Mouse (Mus musculus): ENCODE measurements around the gene Kif27. TPM values are rescaled to one million over a fixed set of nuclear protein-coding genes. Genes with fewer than 3 reads are reported as not detected.
A peak's percentile ranks its signal among the peaks of the same experiment; 100 is the strongest.

The Kif27 gene
- polyA plus RNA-seq, 2 experiments, result 0.05 to 0.07 TPM

- DNase-seq (ENCODE audit: low read depth in 3 of 3, low spot score in 3 of 3) (no peak), ATAC-seq (ENCODE audit: insufficient read depth) (no peak)
- Histone ChIP-seq H3K9ac (replicated peaks) (no peak overlapping the region), H3K4me2 (ENCODE audit: low read depth) (no peak overlapping the region), H3K4me1 (replicated peaks; ENCODE audit: control insufficient read depth in 2 of 2, insufficient read depth in 2 of 2, low read length in 1 of 2) (no peaks in the 10 kb centered on the region), H3K27me3 (ENCODE audit: control insufficient read depth, insufficient read depth, low read length) (no peaks in the 10 kb centered on the region), H3K36me3 (replicated peaks; ENCODE audit: control insufficient read depth, insufficient read depth, low read depth) (no peaks in the 10 kb centered on the region), H3K27ac (no peak overlapping the region), H3K9me3 (ENCODE audit: control insufficient read depth, low read length) (no peaks in the 10 kb centered on the region), H3K4me3 (ENCODE audit: insufficient read depth in 1 of 2, low read depth in 2 of 2, low read length in 2 of 2) (no peak overlapping the region)
- 62% methylated on average over 12 of the region's 12 CpGs for WGBS (ENCODE audit: insufficient replicate concordance)
- TF ChIP-seq EP300 (IDR thresholded peaks at IDR 0.05; ENCODE audit: low read depth) (no peak), CTCF (IDR thresholded peaks at IDR 0.05; ENCODE audit: low read depth) (no peak)
Measured at GRCm38 (mm10) chr13:58337456-58337855, 21.5 kb downstream of the Kif27 start.

- ATAC-seq (ENCODE audit: insufficient read depth), result no peak
- no peaks in the 10 kb centered on the region for H3K9me3 ChIP-seq (ENCODE audit: control insufficient read depth, low read length)
- TF ChIP-seq CTCF (IDR thresholded peaks at IDR 0.05; ENCODE audit: low read depth), result no peak
- TF ChIP-seq EP300 (IDR thresholded peaks at IDR 0.05; ENCODE audit: low read depth), result no peak
- H3K27ac ChIP-seq, result no peak overlapping the region
- H3K27me3 ChIP-seq (ENCODE audit: control insufficient read depth, insufficient read depth, low read length), result no peaks in the 10 kb centered on the region
- no peak overlapping the region for H3K4me3 ChIP-seq (ENCODE audit: insufficient read depth in 1 of 2, low read depth in 2 of 2, low read length in 2 of 2)
- no peak for DNase-seq (ENCODE audit: low read depth in 3 of 3, low spot score in 3 of 3)
- H3K4me2 ChIP-seq (ENCODE audit: low read depth), result no peak overlapping the region
- WGBS (ENCODE audit: insufficient replicate concordance), result 87% methylated on average over 5 of the region's 5 CpGs
- H3K9ac ChIP-seq (replicated peaks), result no peak overlapping the region
- H3K36me3 ChIP-seq (replicated peaks; ENCODE audit: control insufficient read depth, insufficient read depth, low read depth), result no peaks in the 10 kb centered on the region
- no peaks in the 10 kb centered on the region for H3K4me1 ChIP-seq (replicated peaks; ENCODE audit: control insufficient read depth in 2 of 2, insufficient read depth in 2 of 2, low read length in 1 of 2)
Measured at GRCm38 (mm10) chr13:58334116-58334515, 24.8 kb downstream of the Kif27 start.

- 44% methylated on average over 2 of the region's 2 CpGs for WGBS (ENCODE audit: insufficient replicate concordance)
Measured at GRCm38 (mm10) chr13:58317768-58318167, 41.2 kb downstream of the Kif27 start.

GRCm38 (mm10) chr13:58314991-58315390 is 43.9 kb downstream of the Kif27 start:
- Histone ChIP-seq H3K27me3 (ENCODE audit: control insufficient read depth, insufficient read depth, low read length) (no peaks in the 10 kb centered on the region), H3K4me1 (replicated peaks; ENCODE audit: control insufficient read depth in 2 of 2, insufficient read depth in 2 of 2, low read length in 1 of 2) (no peaks in the 10 kb centered on the region), H3K9me3 (ENCODE audit: control insufficient read depth, low read length) (no peaks in the 10 kb centered on the region), H3K4me2 (ENCODE audit: low read depth) (no peak overlapping the region), H3K36me3 (replicated peaks; ENCODE audit: control insufficient read depth, insufficient read depth, low read depth) (no peaks in the 10 kb centered on the region), H3K4me3 (ENCODE audit: insufficient read depth in 1 of 2, low read depth in 2 of 2, low read length in 2 of 2) (no peak overlapping the region), H3K27ac (no peak overlapping the region), H3K9ac (replicated peaks) (no peak overlapping the region)
- 26% methylated on average over 6 of the region's 6 CpGs for WGBS (ENCODE audit: insufficient replicate concordance)
- DNase-seq (ENCODE audit: low read depth in 3 of 3, low spot score in 3 of 3) (no peak), ATAC-seq (ENCODE audit: insufficient read depth) (peak; percentile 56; the same call in 1 of the 2 replicates)
- TF ChIP-seq CTCF (IDR thresholded peaks at IDR 0.05; ENCODE audit: low read depth) (peak; percentile 34; the same call in 1 of the 2 replicates), EP300 (IDR thresholded peaks at IDR 0.05; ENCODE audit: low read depth) (peak; percentile 71)

More at GRCm38 (mm10) chr13:58317768-58318167, 41.2 kb downstream of the Kif27 start:
- no peak for TF ChIP-seq EP300 (IDR thresholded peaks at IDR 0.05; ENCODE audit: low read depth)
- no peak for TF ChIP-seq CTCF (IDR thresholded peaks at IDR 0.05; ENCODE audit: low read depth)
- H3K4me2 ChIP-seq (ENCODE audit: low read depth), result no peak overlapping the region
- no peaks in the 10 kb centered on the region for H3K27me3 ChIP-seq (ENCODE audit: control insufficient read depth, insufficient read depth, low read length)
- no peaks in the 10 kb centered on the region for H3K4me1 ChIP-seq (replicated peaks; ENCODE audit: control insufficient read depth in 2 of 2, insufficient read depth in 2 of 2, low read length in 1 of 2)
- no peaks in the 10 kb centered on the region for H3K9me3 ChIP-seq (ENCODE audit: control insufficient read depth, low read length)
- ATAC-seq (ENCODE audit: insufficient read depth) (no peak), DNase-seq (ENCODE audit: low read depth in 3 of 3, low spot score in 3 of 3) (no peak)
- no peak overlapping the region for H3K27ac ChIP-seq
- H3K36me3 ChIP-seq (replicated peaks; ENCODE audit: control insufficient read depth, insufficient read depth, low read depth), result no peaks in the 10 kb centered on the region
- H3K4me3 ChIP-seq (ENCODE audit: insufficient read depth in 1 of 2, low read depth in 2 of 2, low read length in 2 of 2), result no peak overlapping the region
- no peak overlapping the region for H3K9ac ChIP-seq (replicated peaks)

GRCm38 (mm10) chr13:58313758-58314157 is 45.2 kb downstream of the Kif27 start:
- Histone ChIP-seq H3K27me3 (ENCODE audit: control insufficient read depth, insufficient read depth, low read length) (no peaks in the 10 kb centered on the region), H3K4me2 (ENCODE audit: low read depth) (no peak overlapping the region), H3K4me3 (ENCODE audit: insufficient read depth in 1 of 2, low read depth in 2 of 2, low read length in 2 of 2) (no peak overlapping the region), H3K4me1 (replicated peaks; ENCODE audit: control insufficient read depth in 2 of 2, insufficient read depth in 2 of 2, low read length in 1 of 2) (no peaks in the 10 kb centered on the region), H3K27ac (no peak overlapping the region), H3K36me3 (replicated peaks; ENCODE audit: control insufficient read depth, insufficient read depth, low read depth) (no peaks in the 10 kb centered on the region), H3K9me3 (ENCODE audit: control insufficient read depth, low read length) (no peaks in the 10 kb centered on the region), H3K9ac (replicated peaks) (no peak overlapping the region)
- 46% methylated on average over 3 of the region's 3 CpGs for WGBS (ENCODE audit: insufficient replicate concordance)
- DNase-seq (ENCODE audit: low read depth in 3 of 3, low spot score in 3 of 3) (no peak), ATAC-seq (ENCODE audit: insufficient read depth) (no peak)
- TF ChIP-seq EP300 (IDR thresholded peaks at IDR 0.05; ENCODE audit: low read depth), result no peak; the same call in 1 of the 2 replicates

Data from liver, embryonic 14.5 days (tissue).